Mouse (Mus musculus): ENCODE data around the gene Asic2.

DNA sequence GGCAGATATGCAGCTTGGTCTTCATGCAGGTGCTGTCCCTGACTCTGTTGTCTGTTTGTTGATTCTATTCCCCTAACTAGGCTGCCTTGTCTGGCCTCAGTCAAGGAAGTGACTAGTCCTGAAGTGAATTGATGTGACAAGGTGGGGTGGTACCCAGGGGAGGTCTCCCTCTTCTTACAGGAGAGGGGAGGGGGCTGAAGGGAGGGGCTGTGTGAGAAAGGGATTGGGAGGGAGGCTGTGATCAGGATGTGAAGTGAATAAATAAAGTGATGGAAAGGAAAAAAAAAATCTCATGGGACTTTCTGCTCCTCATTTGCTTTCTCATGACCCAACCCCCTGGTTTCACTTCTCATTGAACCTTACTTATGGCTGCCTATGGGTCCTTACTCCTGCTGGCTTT lies 65.9 kb downstream of the Asic2 start:
- no peak for TF ChIP-seq CTCF (conservative IDR thresholded peaks at IDR 0.05; ENCODE audit: insufficient read depth, insufficient read length, low read depth, low read length)
- TF ChIP-seq POLR2A (IDR thresholded peaks at IDR 0.05; ENCODE audit: low read depth, low read length): no peak
